Mouse (Mus musculus) brain, embryonic 18.5 days (tissue): Measurements from ENCODE around the gene Gm8439.
"Not testable (repeated sequence)": the region's sequence is repeated elsewhere in the genome, so short reads cannot be mapped to it uniquely, and the experiment has no call there.

Experiments
- DNase-seq: peaks from one replicate; pipeline ENCODE4 v3.0.0-alpha.2; 2012; ENCODE audit warnings: low read depth, low spot score

The Gm8439 gene

DNA sequence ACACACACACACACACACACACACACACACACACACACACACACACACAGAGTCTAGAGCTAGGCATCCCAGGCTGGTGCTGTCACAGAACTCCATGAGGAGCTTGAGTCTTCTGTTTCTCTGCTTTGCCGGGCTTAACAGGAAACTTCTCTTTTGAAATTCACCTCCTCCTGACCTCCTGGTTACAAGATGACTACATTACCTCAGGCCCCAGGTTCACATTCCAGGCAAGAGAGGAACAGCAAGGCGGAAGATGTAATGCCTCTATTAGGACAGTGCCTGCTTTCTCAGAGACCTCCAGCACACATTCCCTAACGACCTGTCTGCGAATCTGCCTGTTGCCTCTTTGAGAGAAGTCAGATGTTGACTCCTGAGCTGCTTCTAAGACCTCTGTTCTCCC, at the start of gene Gm8439:
Gm8439 (plus strand) TSS at position 301 of the 400 bp plus-strand sequence.
- DNase-seq: no peak

DNA sequence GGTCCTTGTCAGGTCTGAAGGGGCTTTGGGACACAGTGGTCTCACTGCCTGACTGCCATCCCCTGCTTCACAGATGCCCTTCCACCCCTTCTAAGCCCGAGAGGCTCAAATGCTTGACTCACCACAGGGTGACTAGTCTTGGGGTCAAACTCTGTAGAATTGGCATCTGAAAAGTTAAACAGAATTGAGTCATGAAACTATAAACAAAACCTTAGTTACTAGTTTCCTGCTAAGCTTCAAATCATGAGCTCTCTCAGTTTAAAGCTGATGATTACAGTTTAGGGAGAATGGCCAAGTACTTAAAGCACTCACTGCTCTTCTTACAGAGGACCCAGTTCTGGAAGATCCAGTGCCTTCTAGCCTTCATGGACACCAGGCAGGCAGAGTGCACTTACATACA, 43.6 kb upstream of the Gm8439 start:
- DNase-seq: no peak

DNA sequence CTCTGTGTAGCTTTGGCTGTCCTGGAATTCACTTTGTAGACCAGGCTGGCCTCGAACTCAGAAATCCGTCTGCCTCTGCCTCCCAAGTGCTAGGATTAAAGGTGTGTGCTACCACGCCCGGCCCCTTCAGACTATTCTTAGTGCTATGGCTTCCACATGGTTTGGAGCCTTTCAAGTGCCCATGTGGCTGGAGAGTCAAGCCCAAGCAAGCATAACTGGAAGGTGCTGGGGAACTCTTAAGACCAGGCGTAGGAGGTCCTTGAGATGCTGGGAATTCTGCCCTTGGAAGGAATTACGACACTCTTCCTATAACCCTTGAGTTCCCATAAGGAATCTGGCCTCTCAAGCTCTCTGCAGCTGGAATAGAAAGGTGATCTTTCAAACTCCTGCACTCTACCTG, 32.0 kb upstream of the Gm8439 start:
- DNase-seq: no peak

DNA sequence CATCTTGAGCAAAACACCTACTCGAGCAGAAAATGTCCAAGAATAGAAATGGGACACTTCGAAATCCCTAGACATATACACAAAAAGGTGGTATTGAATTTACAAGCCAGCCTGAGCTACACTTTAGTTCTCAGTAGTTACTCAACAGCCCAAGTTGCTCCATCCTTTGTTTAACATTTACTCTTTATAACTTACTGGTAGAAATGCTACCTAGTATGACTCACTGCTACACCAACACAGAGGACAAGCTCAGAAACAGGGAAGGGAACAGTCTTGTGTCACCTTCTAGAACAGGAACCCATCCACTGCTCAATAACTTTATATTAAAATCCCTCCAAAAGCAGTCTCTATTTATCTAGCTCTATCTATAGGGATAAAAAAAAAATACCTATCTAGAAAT, 22.8 kb upstream of the Gm8439 start:
- DNase-seq: no peak

DNA sequence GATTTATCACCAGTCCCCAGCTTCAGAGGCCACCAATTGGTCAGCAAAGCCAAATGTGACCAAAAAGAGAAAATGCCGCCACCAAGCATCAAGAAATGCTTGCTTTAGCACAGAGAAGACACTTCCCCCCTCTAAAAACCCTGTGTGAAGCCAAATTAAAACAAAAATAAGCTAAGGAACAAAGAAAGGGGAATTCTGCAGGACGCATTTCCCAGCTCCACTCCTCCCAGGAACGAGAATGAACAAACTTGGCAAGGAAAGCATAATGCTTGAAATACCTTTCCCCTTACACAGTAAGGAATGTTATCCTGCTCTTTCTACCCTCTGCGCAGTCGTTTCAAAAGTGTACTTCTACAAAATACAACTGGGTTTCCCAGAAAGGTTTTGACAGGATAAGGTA, 20.5 kb upstream of the Gm8439 start:
- no peak for DNase-seq

DNA sequence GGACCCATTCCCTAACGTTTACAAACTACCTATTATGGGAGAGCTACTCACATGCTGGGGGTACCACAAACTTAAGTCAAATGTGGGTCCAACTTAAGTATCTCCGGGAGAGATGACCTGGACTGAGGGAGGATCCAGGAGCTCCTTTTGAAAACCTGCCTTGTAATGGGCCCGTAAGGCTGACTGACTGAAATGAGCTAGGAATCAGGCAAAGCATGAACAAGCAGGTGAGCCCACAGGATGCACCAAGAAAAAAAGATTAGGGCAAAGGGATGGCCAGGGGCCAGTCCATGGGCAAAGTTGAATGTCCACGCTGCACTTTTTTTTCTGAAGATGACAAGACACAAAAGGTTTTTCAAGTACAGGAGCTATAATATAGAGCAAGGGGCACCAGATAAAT, 19.5 kb upstream of the Gm8439 start:
- DNase-seq: no peak

DNA sequence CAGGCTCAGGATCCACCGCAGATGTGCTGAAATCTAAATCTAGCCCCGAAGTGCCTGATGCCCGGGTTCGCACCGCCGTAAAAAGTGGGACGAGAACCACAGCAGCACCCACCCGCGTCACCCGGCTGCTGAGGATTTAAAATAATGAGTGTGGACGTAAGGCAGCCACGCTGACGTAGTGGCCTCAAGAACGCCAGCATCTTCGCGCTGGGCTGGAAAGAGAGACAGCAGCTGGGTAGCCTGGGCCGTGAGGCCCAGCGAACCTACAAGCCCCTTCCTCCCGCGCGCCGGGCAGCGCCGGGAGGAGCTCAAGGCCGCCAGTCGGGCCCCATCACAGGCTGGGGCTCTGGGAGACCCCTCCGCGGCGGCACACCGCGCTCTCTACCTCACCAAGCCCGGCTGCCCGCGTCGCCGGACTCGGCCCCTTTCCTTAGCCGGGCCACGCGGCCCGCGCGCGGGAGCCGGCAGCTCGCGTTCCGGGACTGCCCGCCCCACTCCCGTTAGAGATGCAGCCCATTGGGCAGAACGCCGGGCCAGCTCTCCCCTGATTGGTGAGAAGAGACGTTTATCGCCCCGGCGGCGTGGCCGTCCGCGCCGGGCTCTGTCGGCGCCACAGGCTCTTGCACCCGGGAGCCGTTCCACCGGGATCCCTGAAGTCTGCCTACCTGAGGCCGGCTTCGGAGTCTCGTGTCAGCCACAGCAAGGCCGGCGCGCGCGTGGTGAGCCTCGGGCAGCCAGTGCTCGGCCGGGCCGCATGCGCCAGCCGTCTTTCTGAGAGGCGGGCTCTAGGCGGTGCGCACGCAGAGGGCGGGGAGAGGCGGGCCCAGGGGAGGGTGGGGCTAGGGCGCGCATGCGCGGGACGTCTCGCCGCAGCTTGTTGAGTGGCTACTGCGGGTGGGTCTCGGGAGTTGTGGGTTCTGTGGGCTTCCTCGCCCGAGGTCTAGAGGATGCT, 18.8 kb upstream of the Gm8439 start, which contains the start of gene Ctps:
Ctps (minus strand) TSS at position 791 of the 952 bp plus-strand sequence.
- peak; percentile 89 for DNase-seq

DNA sequence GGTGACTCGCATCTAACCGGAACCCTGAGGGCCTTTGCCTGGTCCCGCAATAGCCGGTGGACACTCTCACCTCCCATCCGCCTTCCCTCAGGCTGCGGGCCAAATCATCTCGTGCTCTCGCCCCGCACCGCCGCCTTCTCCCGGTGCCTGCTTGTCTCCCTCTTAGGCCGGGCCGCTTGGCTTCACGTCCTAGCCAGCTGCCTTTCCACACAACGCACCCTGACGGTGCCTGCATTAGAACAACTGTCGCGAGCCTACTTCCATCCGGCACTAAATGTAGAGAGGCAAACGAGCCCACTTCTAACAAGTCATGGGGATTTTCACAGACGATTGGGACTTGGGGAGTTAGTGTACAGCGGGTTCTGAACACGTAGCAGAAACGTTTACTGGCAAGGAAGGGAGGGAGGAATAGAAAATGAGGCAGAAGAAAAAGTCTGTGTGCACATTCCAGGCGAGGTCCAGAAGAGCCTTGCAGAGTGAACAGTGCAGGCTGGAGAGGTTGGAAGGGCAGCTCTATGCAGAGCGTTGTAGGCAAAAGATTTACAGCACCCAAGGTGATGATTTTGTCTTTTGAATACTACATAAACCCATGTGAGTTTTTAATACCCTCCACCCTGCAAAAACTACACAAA, 18.0 kb upstream of the Gm8439 start:
- no peak for DNase-seq

DNA sequence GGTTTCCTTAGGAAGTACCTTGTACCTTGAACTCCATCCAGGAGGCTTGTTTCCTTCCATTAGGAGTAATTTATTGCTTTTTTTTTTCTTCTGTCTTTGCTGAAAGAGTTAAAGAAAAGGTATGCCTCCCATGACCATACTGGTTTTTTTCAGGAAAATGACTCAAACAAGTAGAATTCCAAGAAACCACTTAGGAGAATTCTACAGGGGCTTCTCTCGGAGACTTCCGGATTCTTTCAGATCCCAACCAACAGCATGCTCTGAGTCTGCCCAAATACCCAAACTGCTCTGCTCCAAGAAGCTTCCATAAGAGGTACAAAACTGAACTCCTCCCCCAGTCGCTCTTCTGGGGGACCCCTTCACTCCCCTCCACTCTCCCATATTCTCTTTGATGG, 17.5 kb upstream of the Gm8439 start:
- no peak for DNase-seq

DNA sequence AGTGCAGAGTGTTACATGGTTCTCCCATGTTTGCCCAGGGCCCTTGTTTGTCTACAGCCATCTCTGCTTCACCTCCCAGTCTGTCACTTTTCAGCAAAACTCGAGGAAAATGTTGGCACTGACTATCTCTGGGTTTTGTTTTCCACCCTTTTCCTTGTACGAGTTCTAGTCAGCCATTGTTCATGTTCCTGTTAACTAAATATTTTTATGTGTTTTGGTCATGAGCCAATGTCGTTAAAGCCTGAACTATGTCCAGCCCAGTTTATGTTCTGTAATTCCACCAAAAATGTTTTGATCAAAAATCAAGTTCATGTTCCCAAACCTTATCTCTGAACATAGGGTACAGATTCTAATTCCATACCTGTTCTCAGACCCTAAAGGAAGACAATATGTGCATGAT, 16.9 kb upstream of the Gm8439 start:
- no peak for DNase-seq

DNA sequence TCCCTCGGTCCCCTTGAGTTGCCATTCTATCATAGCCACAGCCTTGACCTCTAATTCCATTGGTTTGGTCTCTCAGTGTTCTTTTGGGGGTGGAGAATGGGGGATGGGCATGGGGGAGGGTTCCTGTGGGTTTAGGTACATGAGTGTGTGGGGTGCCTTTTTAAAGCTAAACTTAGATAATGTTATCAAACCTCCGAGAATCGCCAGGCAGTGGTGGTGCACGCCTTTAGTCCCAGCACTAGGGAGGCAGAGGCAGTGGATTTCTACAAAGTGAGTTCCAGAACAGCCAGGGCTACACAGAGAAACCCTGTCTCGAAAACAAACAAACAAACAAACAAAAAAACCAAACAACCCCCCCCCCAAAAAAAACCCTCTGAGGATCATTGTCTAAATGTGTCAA, 7.7 kb upstream of the Gm8439 start:
- DNase-seq: no peak

DNA sequence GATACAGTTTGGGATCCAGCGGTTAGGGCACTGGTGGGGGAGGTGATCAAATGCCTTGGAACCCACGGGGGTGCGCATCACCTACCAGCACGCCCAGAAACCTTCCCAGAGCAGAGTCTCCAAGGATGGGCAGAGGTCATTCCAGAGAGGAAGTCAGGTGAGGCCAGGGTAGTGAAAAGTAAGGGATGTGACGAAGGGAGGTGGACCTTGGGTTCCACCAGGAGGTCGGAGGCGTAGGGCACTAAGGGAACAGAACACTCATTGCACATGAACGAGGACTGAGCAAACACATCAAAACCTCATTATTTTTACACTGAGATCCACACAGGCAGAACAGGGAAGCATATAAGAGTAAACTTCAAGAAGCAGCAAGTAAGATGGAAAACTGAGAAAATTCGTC, 6.8 kb upstream of the Gm8439 start:
- no peak for DNase-seq

DNA sequence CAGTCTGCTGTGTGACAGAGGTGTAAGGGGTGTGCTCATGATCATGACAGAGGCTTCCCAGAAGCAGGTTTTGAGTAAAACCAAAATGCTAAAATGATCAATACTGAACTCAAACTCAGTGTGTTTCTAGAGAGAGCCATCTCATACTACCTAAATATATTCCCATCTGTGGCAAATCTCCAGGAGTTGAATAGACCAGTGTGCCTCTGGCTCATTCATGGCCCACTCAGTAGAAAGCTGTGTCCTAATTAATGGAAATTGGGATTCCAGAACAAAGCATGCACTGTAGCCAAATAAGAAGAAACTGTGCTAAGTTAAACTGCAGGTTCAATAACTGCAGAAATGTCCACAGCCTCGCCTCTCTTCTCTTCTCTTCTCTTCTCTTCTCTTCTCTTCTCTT, 1.6 kb upstream of the Gm8439 start:
- DNase-seq: no peak

DNA sequence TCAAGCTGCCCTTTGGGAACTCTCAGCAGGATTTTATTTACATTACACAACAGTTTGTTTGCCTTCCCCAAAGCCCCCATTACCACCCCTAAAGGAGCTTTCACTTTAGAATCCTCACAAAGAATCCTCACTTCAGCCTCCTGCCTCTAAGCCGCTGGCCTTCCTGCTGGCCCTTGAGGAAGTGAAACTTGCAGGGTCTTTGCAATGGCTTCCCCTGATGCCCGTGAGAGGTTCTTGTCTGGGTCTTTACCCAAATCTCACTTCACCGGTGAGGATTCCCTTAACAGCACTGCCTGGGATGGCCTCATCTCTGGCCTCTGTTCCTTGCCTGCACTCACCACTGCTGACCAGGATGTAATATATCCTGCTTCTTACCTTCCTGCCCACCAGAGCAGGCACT, 525 bp downstream of the Gm8439 start:
- no peak for DNase-seq

DNA sequence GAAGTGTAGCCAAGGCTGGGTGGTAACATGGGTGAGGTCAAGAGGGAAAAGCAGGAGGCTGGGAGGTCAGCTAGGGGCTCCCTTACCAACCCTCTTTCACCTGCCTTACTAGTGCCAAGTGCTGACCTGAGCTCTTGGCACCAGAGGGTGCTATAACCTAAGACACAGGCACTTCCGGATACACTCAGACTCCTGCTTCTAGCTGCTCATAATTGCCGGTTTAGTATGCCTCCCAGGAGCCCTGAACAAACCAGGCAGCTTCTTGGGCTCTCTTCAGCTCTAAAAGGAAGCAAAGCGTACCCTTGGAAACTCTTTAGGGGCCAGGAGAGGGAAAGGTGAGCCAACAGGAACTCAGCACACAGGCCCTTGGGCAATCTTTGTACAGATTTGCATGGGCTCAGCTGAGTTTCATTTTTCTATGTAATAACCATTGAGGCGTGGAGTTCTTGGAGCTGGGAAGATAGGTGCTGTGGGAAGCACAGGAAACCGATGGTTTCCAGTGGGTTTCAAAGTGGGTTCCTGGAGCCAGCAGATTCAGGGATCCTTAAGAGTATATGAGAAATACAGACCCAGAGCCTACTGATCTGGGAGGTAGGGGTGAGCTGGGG, 1.4 kb downstream of the Gm8439 start:
- peak; percentile 58 for DNase-seq

DNA sequence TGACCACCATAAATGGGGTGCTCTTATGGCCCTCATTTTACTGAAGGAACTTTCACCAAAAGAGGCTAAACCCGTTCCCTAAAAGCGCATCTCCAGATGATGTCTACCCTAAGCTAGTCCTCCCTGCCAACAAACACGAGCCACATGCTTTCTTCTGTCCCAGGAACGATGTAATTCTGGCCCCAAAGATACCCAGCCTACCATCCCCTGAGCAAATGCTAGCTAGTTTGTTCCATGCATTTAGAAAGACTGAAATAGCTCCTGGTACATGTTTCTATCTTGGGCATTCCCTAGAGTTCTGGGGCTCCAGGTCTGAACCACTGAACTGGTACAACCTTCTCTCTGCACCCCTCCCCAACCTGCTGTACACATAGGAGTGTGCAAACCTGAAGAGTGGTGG, 2.4 kb downstream of the Gm8439 start:
- DNase-seq: no peak

DNA sequence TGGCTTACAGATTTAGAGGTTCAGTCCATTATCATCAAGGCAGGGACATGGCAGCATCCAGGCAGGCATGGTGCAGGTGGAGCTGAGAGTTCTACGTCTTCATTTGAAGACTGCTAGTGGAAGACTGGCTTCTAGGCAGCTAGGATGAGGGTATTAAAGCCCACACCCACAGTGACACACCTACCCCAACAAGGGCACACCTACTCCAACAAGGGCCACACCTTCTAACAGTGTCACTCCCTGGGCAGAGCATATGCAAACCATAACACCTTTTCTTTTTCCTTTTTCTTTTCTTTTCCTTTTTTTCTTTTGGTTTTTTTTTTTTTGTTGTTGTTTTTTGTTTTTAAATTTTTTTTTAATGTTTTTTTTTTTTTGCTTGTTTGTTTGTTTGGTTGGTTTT, 7.7 kb downstream of the Gm8439 start:
- DNase-seq: not testable (repeated sequence)

DNA sequence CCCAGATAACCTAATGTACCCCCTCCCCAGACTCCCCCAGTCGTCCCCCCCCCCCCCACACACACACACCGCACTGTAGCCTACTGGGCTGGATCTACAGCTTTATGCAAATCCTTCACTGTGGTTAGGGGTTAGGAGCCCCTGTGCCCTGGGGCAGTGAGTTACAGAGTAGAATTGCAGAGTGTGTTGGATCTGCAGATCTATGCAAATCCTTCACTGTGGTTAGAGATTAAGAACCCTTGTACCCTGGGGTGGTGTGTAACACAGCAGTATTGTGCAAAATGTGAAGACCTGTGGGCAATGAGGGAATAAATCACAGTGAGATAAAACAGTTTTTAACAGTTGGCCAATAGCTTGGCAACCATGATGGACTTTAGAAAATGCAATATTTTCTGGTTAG, 10.4 kb downstream of the Gm8439 start:
- no peak for DNase-seq

DNA sequence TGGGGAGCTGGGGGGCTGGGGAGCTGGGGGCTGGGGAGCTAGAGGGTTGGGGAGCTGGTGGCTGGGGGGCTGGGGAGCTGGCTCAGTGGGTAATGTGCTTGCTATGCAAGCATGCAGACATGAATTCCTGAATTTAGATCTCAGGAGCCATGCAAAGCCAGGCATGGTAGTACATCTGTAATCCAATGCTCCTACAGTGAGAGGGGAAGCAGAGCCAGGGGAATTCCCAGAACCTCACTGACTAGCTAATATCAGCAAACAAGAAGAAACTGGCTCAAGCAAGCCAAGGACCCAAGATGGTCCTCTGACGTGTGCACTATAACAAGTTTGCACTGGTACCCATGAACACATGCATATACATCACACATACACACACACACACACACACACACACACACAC, 13.2 kb downstream of the Gm8439 start:
- DNase-seq: no peak

DNA sequence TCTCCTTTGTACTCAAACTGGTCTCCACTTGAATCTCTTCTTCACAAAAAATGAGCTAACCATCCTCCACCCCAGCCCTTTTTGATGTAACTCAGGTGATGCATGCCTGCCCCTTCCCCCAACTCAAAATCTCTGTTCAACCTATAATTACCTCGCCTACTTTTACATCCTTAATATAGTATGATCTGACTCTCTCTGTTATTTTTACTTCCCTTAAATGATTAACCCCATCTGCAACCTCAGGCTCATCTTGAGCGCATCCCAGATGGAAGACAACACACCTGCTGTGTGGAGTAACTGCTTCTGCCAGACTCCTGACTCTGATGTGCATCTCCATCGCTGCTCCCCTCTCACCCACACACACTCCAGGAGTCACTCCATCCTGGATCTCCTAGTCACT, 14.1 kb downstream of the Gm8439 start:
- DNase-seq: no peak

DNA sequence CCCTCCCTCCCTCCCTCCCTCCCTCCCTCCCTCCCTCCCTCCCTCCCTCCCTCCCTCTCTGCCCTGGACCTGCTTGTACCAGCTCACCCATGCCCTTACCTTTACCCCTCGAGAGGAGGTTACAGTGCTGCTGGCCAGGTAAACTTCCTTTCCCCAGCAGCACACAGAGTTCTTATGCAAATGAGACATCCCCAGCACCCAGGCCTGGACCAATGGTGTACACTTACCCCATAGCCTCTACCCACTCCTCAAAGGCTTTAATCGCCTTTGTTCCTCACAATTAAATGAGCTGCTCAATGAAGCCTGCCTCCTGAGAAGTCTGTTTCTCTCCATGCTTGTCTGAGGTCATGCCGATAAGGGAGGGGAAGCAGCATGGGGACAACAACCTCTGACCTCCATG, 18.4 kb downstream of the Gm8439 start:
- DNase-seq: no peak

DNA sequence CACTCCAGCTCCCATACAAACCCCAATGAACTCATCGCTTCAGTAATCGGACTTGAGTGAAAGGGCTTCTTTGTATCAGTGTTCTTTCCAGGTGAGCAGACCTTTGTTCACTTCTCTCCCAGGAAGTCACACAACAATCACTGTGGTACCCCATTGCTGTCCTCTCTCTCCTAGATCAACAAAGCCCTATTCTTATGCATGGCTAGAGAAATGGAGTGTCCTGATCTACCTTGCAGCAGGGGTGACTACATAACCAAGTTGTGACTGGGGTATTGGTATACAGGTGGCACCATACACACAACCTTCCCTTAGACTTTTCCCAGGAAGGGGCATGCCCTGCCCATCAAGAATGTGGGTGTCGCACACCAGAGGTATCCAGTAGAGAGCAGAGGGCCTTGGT, 22.5 kb downstream of the Gm8439 start:
- no peak for DNase-seq
